Mouse (Mus musculus) neural tube, embryonic 11.5 days (tissue): ENCODE data around the gene Gsdme. TPM values are rescaled to one million over a fixed set of nuclear protein-coding genes. Genes with fewer than 3 reads are reported as not detected.

Experiments used
- ATAC-seq: fragments of 200-750 bp; cut with Nextera tagmentation; 2 replicates; pipeline ENCODE4 v1.8.0; 2017; ENCODE audit warnings: moderate number of reproducible peaks, mild to moderate bottlenecking, moderate TSS enrichment, moderate library complexity; ENCODE audit not compliant: insufficient read depth, low FRiP score, low TSS enrichment
- DNase-seq: peaks from one replicate; pipeline ENCODE4 v3.0.0-alpha.2; 2015; ENCODE audit warnings: low spot score
- H3K27ac ChIP-seq: fragments of 300-500 bp; sonication (generic); 2 replicates; pipeline ENCODE4 v1.5.1; 2014; ENCODE audit warnings: low read depth, mild to moderate bottlenecking, low read length
- H3K27me3 ChIP-seq: fragments of 300-500 bp; sonication (generic); 2 replicates; pipeline ENCODE4 v1.6.1; 2014; ENCODE audit warnings: mild to moderate bottlenecking, low read length, mixed read lengths; ENCODE audit not compliant: control insufficient read depth, insufficient read depth
- H3K36me3 ChIP-seq: fragments of 300-500 bp; sonication (generic); 2 replicates; pipeline ENCODE4 v1.6.1; 2014; ENCODE audit warnings: mild to moderate bottlenecking, low read length, moderate library complexity, mixed read lengths; ENCODE audit not compliant: control insufficient read depth, insufficient read depth
- H3K4me1 ChIP-seq: fragments of 300-500 bp; sonication (generic); 2 replicates; pipeline ENCODE4 v1.6.1; 2014; ENCODE audit warnings: low read length, mixed read lengths; ENCODE audit not compliant: control insufficient read depth, insufficient read depth
- H3K4me2 ChIP-seq: fragments of 300-500 bp; sonication (generic); 2 replicates; pipeline ENCODE4 v1.6.1; 2014; ENCODE audit warnings: low read depth, mild to moderate bottlenecking, moderate library complexity
- H3K4me3 ChIP-seq: fragments of 300-500 bp; sonication (generic); 2 replicates; pipeline ENCODE4 v1.5.1; 2014; ENCODE audit warnings: low read depth, low read length
- H3K9ac ChIP-seq: fragments of 300-500 bp; sonication (generic); 2 replicates; pipeline ENCODE4 v1.6.1; 2014; ENCODE audit warnings: mild to moderate bottlenecking, low read length
- H3K9me3 ChIP-seq: fragments of 300-500 bp; sonication (generic); 2 replicates; pipeline ENCODE4 v1.6.1; 2016; ENCODE audit warnings: low read length; ENCODE audit not compliant: control insufficient read depth
- WGBS: fragments of 180-500 bp; shearing (Covaris S2); extraction: QIAGEN DNeasy Blood & Tissue Kit; methylation state at CpG from one replicate; pipeline ENCODE4 v1.1.7; 2014; 5-methylcytosine and 5-hydroxymethylcytosine counted together
- polyA plus RNA-seq: library from polyadenylated mRNA; unstranded; fragments of >200 nt; fragmentation: Nextera tagmentation; extraction: Ambion mirVana; gene quantifications from 2 replicates; pipeline ENCODE4 v1.2.1, GENCODE M21; 2014

Gene Gsdme
- polyA plus RNA-seq, result 50.7 and 53.7 TPM in 2 replicates

- Histone ChIP-seq H3K27me3 (no peaks in the 10 kb centered on the region), H3K4me1 (no peaks in the 10 kb centered on the region), H3K4me3 (no peak within 1 kb of the TSS), H3K9me3 (no peaks in the 10 kb centered on the region), H3K27ac (no peak within 1 kb of the TSS), H3K36me3 (no peaks in the 10 kb centered on the region), H3K4me2 (no peak within 1 kb of the TSS), H3K9ac (no peak within 1 kb of the TSS)
- 83% methylated on average over 6 of the region's 6 CpGs for WGBS
- ATAC-seq (no peak), DNase-seq (no peak)
Observed at GRCm38 (mm10) chr6:50263670-50264069, at the start of gene Gsdme. Gsdme (minus strand) TSS chr6:50263862.

DNA sequence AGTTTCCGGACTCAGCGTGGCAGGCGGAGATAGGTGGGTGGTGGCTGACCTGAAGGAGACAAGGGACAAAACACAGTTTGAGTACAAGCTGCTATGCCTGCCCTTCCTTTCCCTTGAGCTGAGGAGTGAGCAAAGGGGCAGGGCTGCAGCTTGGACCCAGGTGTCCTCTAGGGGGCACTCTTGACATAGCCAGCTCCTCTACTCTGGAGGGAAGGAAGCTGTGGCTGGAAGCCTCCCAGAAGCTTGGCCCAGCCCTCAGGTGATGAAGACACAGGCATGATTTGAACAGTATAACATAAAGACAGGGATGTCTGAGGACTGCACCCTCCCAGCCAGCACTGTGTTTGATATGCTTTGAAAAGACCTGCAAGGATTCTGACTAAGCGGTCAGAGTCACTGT, 49.0 kb upstream of the Gsdme start:
- Histone ChIP-seq H3K36me3 (no peaks in the 10 kb centered on the region), H3K27ac (no peak overlapping the region), H3K4me1 (no peaks in the 10 kb centered on the region), H3K9me3 (no peaks in the 10 kb centered on the region), H3K9ac (no peak overlapping the region), H3K4me2 (no peak overlapping the region), H3K27me3 (no peaks in the 10 kb centered on the region), H3K4me3 (no peak overlapping the region)
- ATAC-seq (no peak), DNase-seq (peak; percentile 76)
- 36% methylated on average over 4 of the region's 4 CpGs for WGBS

GRCm38 (mm10) chr6:50309019-50309418, 45.4 kb upstream of the Gsdme start:
- Histone ChIP-seq H3K4me2 (no peak overlapping the region), H3K27ac (no peak overlapping the region), H3K9ac (no peak overlapping the region), H3K4me1 (no peaks in the 10 kb centered on the region), H3K9me3 (no peaks in the 10 kb centered on the region), H3K4me3 (no peak overlapping the region), H3K27me3 (no peaks in the 10 kb centered on the region), H3K36me3 (no peaks in the 10 kb centered on the region)
- DNase-seq (peak; percentile 58), ATAC-seq (no peak)
- 51% methylated on average over 6 of the region's 6 CpGs for WGBS

DNA sequence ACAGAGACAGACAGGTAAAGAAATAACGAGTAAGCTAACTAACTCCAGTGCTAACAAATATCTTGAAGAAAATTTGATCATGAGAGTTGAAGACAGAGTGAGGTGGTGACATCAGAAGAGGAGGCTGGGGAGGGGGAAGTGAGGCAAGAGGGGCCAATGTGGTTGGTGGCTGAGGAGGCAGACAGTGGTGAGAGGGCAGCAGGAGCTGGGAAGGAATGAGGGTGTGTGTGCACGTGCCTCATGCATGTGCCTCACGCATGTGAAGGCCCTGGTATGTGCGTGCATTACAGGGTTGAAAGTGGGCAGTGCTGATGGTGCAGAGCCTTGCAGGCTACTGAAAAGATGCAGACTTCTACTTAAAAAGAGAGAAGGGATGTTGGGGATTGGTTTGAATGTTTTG, 43.0 kb upstream of the Gsdme start:
- H3K4me1 ChIP-seq, result no peaks in the 10 kb centered on the region
- DNase-seq, result no peak
- no peaks in the 10 kb centered on the region for H3K36me3 ChIP-seq
- no peaks in the 10 kb centered on the region for H3K9me3 ChIP-seq
- H3K27me3 ChIP-seq, result no peaks in the 10 kb centered on the region
- H3K9ac ChIP-seq, result no peak overlapping the region
- 79% methylated on average over 4 of the region's 4 CpGs for WGBS
- no peak overlapping the region for H3K27ac ChIP-seq
- no peak for ATAC-seq
- no peak overlapping the region for H3K4me2 ChIP-seq
- H3K4me3 ChIP-seq, result no peak overlapping the region

DNA sequence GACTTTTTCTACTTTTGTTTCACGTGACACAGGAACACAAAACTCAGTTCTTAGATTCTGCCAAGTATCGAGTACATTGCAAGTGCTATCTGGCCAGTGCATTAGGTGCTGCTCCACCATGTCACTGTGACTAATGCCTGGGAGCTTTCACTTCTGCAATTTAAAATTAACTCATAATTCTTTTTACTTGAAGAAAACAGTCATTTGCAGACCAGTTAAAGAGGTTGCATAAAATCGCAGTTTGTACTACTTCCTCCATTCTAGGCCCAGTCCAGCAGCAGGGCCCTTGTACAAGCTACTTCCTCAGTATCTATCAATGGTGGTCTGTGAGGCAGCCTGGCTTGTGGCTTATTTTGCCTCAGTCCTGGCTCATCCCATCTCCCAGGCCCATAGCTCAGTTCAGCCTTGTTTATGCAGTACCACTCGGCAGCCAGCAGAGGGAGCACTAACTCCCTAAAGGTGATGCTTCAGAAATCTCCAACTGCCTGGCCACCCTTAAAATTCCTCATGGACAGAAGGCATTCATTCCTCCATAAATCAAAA, 41.4 kb upstream of the Gsdme start:
- no peaks in the 10 kb centered on the region for H3K9me3 ChIP-seq
- H3K9ac ChIP-seq, result no peak overlapping the region
- no peak overlapping the region for H3K4me2 ChIP-seq
- 69% methylated on average over 4 of the region's 4 CpGs for WGBS
- no peaks in the 10 kb centered on the region for H3K4me1 ChIP-seq
- no peak for ATAC-seq
- no peaks in the 10 kb centered on the region for H3K27me3 ChIP-seq
- no peak overlapping the region for H3K27ac ChIP-seq
- no peak overlapping the region for H3K4me3 ChIP-seq
- no peaks in the 10 kb centered on the region for H3K36me3 ChIP-seq
- DNase-seq, result peak; percentile 71

- no peak for ATAC-seq
- H3K9ac ChIP-seq, result no peak overlapping the region
- no peaks in the 10 kb centered on the region for H3K36me3 ChIP-seq
- H3K4me1 ChIP-seq, result no peaks in the 10 kb centered on the region
- no peak for DNase-seq
- WGBS, result 91% methylated on average over 7 of the region's 7 CpGs
- H3K27ac ChIP-seq, result no peak overlapping the region
- no peak overlapping the region for H3K4me3 ChIP-seq
- no peaks in the 10 kb centered on the region for H3K27me3 ChIP-seq
- no peak overlapping the region for H3K4me2 ChIP-seq
- H3K9me3 ChIP-seq, result no peaks in the 10 kb centered on the region
Observed at GRCm38 (mm10) chr6:50301121-50301520, 37.5 kb upstream of the Gsdme start.

DNA sequence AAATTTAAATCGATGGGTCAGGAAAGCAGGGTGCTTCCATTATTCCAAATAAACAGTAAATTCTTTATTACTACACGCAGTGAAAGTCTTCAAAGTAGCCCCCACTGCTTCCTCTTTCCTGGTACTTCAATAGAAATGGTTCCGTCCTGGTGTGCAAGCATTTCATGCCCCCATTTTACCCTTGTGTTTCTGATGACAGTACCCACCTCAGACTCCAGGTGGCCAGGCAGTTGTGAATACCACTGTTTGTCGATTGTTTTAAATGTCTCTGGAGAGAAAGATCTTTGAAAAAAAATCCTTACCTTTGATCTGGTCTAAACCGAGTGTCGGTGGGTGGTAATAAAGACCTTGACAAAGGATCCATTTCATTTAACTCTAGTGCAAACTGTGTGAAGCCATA, 37.0 kb upstream of the Gsdme start:
- no peak for DNase-seq
- no peaks in the 10 kb centered on the region for H3K9me3 ChIP-seq
- no peak overlapping the region for H3K9ac ChIP-seq
- no peaks in the 10 kb centered on the region for H3K36me3 ChIP-seq
- H3K4me2 ChIP-seq, result no peak overlapping the region
- H3K27ac ChIP-seq, result no peak overlapping the region
- no peak overlapping the region for H3K4me3 ChIP-seq
- WGBS, result 57% methylated on average over 6 of the region's 6 CpGs
- H3K4me1 ChIP-seq, result no peaks in the 10 kb centered on the region
- ATAC-seq, result no peak
- H3K27me3 ChIP-seq, result no peaks in the 10 kb centered on the region

DNA sequence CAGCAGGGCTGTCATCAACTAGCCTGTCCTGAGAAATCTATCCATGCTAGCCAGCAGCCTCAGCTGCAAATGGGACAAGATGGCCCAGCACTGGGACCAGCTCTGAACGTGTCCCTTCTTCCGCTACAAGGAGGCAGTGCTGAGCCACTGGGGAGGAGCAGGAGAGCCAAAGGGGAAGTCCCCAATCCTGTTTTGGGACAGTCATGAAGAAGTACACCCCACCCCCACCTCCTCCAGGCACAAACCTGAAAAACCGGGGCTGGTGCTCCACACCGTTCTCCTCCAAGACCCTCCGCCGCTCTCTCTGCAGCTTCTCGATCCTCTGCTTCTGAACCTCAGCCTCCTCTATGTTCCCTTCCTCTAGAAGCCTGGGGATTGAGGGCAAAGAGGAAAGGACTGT, 35.4 kb upstream of the Gsdme start:
- Histone ChIP-seq H3K27ac (no peak overlapping the region), H3K4me1 (no peaks in the 10 kb centered on the region), H3K4me3 (no peak overlapping the region), H3K9me3 (no peaks in the 10 kb centered on the region), H3K4me2 (no peak overlapping the region), H3K9ac (no peak overlapping the region), H3K36me3 (no peaks in the 10 kb centered on the region), H3K27me3 (no peaks in the 10 kb centered on the region)
- DNase-seq, result no peak
- ATAC-seq, result no peak
- WGBS, result 80% methylated on average over 7 of the region's 7 CpGs

- 91% methylated on average over 9 of the region's 9 CpGs for WGBS
- no peaks in the 10 kb centered on the region for H3K27me3 ChIP-seq
- H3K4me2 ChIP-seq, result no peak overlapping the region
- no peak for ATAC-seq
- no peak overlapping the region for H3K4me3 ChIP-seq
- no peaks in the 10 kb centered on the region for H3K4me1 ChIP-seq
- H3K9me3 ChIP-seq, result no peaks in the 10 kb centered on the region
- DNase-seq, result no peak
- no peaks in the 10 kb centered on the region for H3K36me3 ChIP-seq
- no peak overlapping the region for H3K9ac ChIP-seq
- H3K27ac ChIP-seq, result no peak overlapping the region
Observed at GRCm38 (mm10) chr6:50297671-50298070, 34.0 kb upstream of the Gsdme start.
